Mouse (Mus musculus) layer of hippocampus, postnatal 14 days (tissue): ENCODE data around the gene Derl3. TPM values are rescaled to one million over a fixed set of nuclear protein-coding genes. Genes with fewer than 3 reads are reported as not detected.

Experiments used
- DNase-seq, 2 experiments: peaks; one replicate each; pipeline ENCODE4 v3.0.0; 2021 to 2022; ENCODE audit warnings: low spot score in 2 of 2, mixed read lengths in 1 of 2
- total RNA-seq, 2 experiments: library from RNA; stranded (reverse); gene quantifications; 2 replicates each; pipeline ENCODE4 v1.2.3; 2021

Derl3 gene
- total RNA-seq, 2 experiments from 2014 or later, result 2.0 to 2.1 TPM

DNA sequence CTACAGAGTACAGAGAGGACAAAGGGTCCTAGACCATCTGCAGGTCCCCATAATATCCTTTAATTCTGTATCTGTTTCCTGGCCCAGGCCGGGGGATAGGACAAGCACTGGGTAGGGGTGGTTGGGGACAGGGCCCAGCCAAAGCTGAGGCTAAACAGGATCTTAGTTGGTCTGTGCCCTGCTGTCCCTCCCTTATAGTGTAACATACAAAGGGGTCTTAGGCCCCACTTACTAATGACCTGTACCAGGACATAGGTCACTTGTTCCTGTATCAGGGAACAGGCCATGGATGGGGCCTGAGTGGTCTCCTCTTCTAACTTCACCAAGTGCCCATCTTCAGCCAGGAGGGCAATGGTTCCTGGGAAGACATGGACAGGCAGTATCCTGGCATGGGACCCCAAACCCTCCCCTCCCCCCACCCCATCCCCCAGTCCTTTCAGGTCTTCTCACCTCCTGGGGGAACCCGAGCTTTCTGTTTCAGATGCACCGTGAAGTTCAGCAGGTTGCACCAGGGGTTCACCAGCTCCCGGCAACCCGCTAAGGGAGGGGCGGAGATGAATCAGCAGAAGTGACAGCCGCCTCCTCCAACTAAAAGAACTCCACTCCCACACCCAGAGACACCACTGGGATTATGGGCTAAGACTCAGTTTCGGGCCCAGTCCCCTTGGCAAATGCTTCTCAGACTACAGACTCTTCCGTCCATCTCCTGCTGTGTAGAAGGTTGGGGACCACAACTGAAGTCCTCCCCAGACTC lies 46.4 kb downstream of the Derl3 start:
- DNase-seq, result no peak

DNA sequence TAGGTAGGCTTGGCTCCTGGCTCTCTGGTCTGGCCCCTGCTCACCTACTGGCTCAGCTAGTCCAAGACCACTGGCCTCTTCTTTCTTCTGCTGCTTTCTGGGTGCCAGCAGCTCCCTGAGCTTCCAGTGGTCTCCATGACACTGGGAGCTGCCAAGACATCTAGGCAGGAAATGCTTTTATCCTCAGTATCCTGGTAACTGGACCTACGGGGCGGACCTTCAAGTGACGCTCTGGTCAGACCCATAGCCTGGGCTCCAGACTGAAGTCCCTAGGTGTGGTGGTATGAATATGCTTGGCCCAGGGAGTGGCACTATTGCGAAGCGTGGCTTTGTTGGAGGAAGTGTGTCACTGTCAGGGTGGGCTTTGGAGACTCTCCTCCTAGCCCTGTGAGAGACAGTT lies 47.3 kb downstream of the Derl3 start, which contains the start of gene Gm867:
TSS of gene Gm867 (minus strand) at position 153 of the 400 bp plus-strand sequence.
- DNase-seq, result no peak

DNA sequence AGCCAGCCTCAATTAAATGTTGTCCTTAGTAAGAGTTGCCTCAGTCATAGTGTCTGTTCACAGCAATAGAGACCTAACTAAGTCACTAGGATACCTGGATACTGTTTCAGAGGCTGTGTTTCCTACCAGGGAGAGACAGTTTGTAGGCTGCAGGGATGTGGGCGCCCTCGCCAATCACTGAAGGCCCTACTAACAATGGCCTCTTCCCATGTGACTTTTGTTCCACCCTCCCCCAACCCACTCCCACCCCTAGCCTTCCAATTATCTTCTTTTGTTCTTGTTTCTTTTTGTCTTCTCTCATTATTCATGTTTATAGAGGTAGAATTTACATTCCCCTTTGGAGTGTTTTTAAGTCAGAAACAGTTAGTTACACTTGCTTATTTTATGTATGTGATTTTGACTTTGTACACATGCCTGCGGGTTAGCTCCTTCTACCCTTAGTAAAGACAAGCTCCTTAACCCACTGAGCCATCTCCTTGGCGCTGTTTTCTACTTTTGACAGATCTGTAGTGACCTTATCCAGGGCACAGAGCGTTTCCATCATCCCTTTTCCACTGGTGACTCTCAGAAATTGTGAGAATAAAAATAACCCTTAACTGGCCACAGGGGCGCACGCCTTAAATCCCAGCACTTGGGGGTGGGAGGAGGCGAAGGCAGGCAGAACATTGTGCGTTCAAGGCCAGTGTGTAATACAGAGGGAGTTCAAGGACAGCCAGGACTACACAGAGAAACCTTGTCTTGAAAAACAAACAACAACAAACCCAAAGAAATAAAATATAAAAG lies 48.0 kb downstream of the Derl3 start:
- no peak for DNase-seq

DNA sequence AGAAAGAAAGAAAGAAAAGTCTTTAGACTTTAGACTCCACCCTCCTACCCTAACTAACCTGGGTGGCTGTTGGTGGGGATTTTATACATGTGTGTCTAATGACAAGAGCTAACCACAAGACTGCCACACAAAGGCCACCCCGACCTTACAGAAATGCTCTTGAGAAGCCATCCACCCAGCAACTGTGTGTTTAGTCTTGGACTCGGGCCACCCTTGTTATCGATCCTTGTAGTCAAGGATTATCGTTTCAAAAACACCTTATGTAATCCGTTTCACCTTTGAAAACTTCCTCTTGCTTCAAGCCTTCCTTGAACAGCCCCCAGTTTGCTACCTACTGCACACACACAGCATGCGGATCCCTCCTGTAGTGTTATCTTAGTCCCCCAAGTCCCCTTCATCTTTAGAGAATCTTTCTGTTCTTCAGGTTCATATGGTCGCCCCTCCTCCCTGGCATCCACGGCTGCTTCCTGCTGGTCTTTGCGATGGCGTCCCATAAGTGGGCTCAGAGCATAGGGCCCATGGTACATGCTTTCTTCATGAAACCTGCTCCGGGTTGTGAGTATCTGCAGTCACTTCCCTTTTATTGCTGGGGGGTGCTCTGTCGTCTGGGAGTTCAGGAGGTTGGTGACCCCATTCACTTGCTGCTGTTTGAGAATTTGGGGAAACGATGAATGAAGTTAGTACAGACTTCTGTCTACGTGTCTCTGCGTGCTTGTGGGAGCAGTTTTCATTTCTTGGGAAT lies 49.7 kb downstream of the Derl3 start, which contains the start of gene Vpreb3:
TSS of gene Vpreb3 (plus strand) at position 322 of the 742 bp plus-strand sequence.
- no peak for DNase-seq

GRCm38 (mm10) chr10:75944066-75944772 lies 51.0 kb downstream of the Derl3 start:
- DNase-seq, result no peak

- DNase-seq, result no peak
These were observed 52.0 kb downstream of the Derl3 start for GRCm38 (mm10) chr10:75945213-75945612.

Other genes starting within 250 kb of the Derl3 start
- 1 to 10 TPM; 2.1 to 2.4 TPM for gene Susd2, start 249.4 kb upstream of the Derl3 start, total RNA-seq
- 10 to 100 TPM; 66.9 to 81.2 TPM for gene Cabin1, start 129.1 kb upstream of the Derl3 start, total RNA-seq
- 10 to 100 TPM; 37.8 to 42.2 TPM for gene Ddt, start 120.0 kb upstream of the Derl3 start, total RNA-seq
- not detected for gene Gm20441, start 112.5 kb upstream of the Derl3 start, total RNA-seq
- 1 to 10 TPM; 1.3 to 2.5 TPM for gene Gstt3, start 112.0 kb upstream of the Derl3 start, total RNA-seq
- 1 to 10 TPM; 4.6 to 4.7 TPM for gene Gstt1, start 94.8 kb upstream of the Derl3 start, total RNA-seq
- not detected for gene Gstt4, start 70.9 kb upstream of the Derl3 start, total RNA-seq
- 1 to 10 TPM; 3.5 to 4.0 TPM for gene Gstt2, start 56.0 kb upstream of the Derl3 start, total RNA-seq
- gene Mif, start 33.2 kb upstream of the Derl3 start, total RNA-seq, result 100 to 1,000 TPM; 563 to 640 TPM
- 10 to 100 TPM; 80.6 to 84.5 TPM for gene Smarcb1, start 28.2 kb downstream of the Derl3 start, total RNA-seq
- 100 to 1,000 TPM; 286 to 309 TPM for gene Chchd10, start 39.7 kb downstream of the Derl3 start, total RNA-seq
- gene Mmp11, start 43.1 kb downstream of the Derl3 start, total RNA-seq, result 1 to 10 TPM; 2.3 to 3.3 TPM
- 1 to 10 TPM in 1 of 2 experiments, under 1 TPM in 1; 0.88 to 1.1 TPM for gene Gm867, start 47.3 kb downstream of the Derl3 start, total RNA-seq
- gene Vpreb3, start 49.6 kb downstream of the Derl3 start, total RNA-seq, result not detected
- gene Gm5134, start 61.1 kb downstream of the Derl3 start, total RNA-seq, result not detected
- 10 to 100 TPM; 12.8 to 13.5 TPM for gene Zfp280b, start 139.2 kb downstream of the Derl3 start, total RNA-seq
- gene Slc5a4b, start 217.5 kb downstream of the Derl3 start, total RNA-seq, result under 1 TPM in 1 of 2 experiments, not detected in 1; 0.09 TPM